Mouse (Mus musculus) midbrain, embryonic 15.5 days (tissue): Measurements from ENCODE around the gene Spata31d1a. TPM values are rescaled to one million over a fixed set of nuclear protein-coding genes. Genes with fewer than 3 reads are reported as not detected.
"Not testable (repeated sequence)": the region's sequence is repeated elsewhere in the genome, so short reads cannot be mapped to it uniquely, and the experiment has no call there.

ENCODE experiments used
- ATAC-seq: fragments of 200-750 bp; cut with Nextera tagmentation; replicated peaks from 2 replicates; pipeline ENCODE4 v1.8.0; 2017; ENCODE audit warnings: moderate TSS enrichment
- H3K27ac ChIP-seq: fragments of 300-500 bp; sonication (generic); 2 replicates; pipeline ENCODE4 v1.5.1; 2015; ENCODE audit warnings: mild to moderate bottlenecking, inconsistent platforms
- H3K27me3 ChIP-seq: fragments of 300-500 bp; sonication (generic); replicated peaks from 2 replicates; pipeline ENCODE4 v1.6.1; 2015; ENCODE audit warnings: inconsistent platforms
- H3K36me3 ChIP-seq: fragments of 300-500 bp; sonication (generic); replicated peaks from 2 replicates; pipeline ENCODE4 v1.6.1; 2015; ENCODE audit warnings: inconsistent platforms
- H3K4me1 ChIP-seq: fragments of 300-500 bp; sonication (generic); 2 replicates; pipeline ENCODE4 v1.6.1; 2015; ENCODE audit warnings: inconsistent platforms
- H3K4me2 ChIP-seq: fragments of 300-500 bp; sonication (generic); 2 replicates; pipeline ENCODE4 v1.6.1; 2015; ENCODE audit warnings: inconsistent platforms, mild to moderate bottlenecking, moderate library complexity
- H3K4me3 ChIP-seq: fragments of 300-500 bp; sonication (generic); 2 replicates; pipeline ENCODE4 v1.5.1; 2015; ENCODE audit warnings: mild to moderate bottlenecking, inconsistent platforms
- H3K9ac ChIP-seq: fragments of 300-500 bp; sonication (generic); 2 replicates; pipeline ENCODE4 v1.6.1; 2015; ENCODE audit warnings: mild to moderate bottlenecking, inconsistent platforms
- H3K9me3 ChIP-seq: fragments of 300-500 bp; sonication (generic); 2 replicates; pipeline ENCODE4 v1.6.1; 2016; ENCODE audit warnings: inconsistent platforms
- WGBS: fragments of 180-500 bp; shearing (Covaris S2); methylation state at CpG from one replicate; pipeline ENCODE4 v1.1.7; 2015; ENCODE audit warnings: mixed read lengths; 5-methylcytosine and 5-hydroxymethylcytosine counted together
- polyA plus RNA-seq: library from polyadenylated mRNA; unstranded; fragments of >200 nt; fragmentation: Nextera tagmentation; extraction: Ambion mirVana; gene quantifications from 2 replicates; pipeline ENCODE4 v1.2.1, GENCODE M21; 2015

Gene Spata31d1a
- polyA plus RNA-seq, 1 experiment from 2014 or later, result 0.26 TPM

- no peak within 1 kb of the TSS for H3K4me3 ChIP-seq
- no peaks in the 10 kb centered on the region for H3K27me3 ChIP-seq
- no peaks in the 10 kb centered on the region for H3K4me1 ChIP-seq
- H3K4me2 ChIP-seq, result no peak within 1 kb of the TSS
- H3K27ac ChIP-seq, result no peak within 1 kb of the TSS
- 56% methylated on average over 7 of the region's 7 CpGs for WGBS
- ATAC-seq, result no peak
- no peaks in the 10 kb centered on the region for H3K9me3 ChIP-seq
- no peaks in the 10 kb centered on the region for H3K36me3 ChIP-seq
- no peak within 1 kb of the TSS for H3K9ac ChIP-seq
These were observed 21.5 kb upstream of the Spata31d1a start, which contains the start of gene Spata31d1d for GRCm38 (mm10) chr13:59731652-59732051. Spata31d1d (minus strand) TSS chr13:59731752.

GRCm38 (mm10) chr13:59728378-59729093 lies 18.4 kb upstream of the Spata31d1a start:
- Histone ChIP-seq H3K36me3 (no peaks in the 10 kb centered on the region), H3K4me1 (0 out of 2 replicates have a peak, but pooled peaks cover 4% of the 10 kb centered on the region), H3K27me3 (no peaks in the 10 kb centered on the region), H3K9me3 (no peaks in the 10 kb centered on the region), H3K4me2 (no peak overlapping the region), H3K9ac (no peak overlapping the region), H3K4me3 (no peak overlapping the region), H3K27ac (no peak overlapping the region)
- ATAC-seq, result peak; percentile 84
- 34% methylated on average over 7 of the region's 7 CpGs for WGBS

GRCm38 (mm10) chr13:59726139-59726867 lies 16.2 kb upstream of the Spata31d1a start:
- no peak for ATAC-seq
- Histone ChIP-seq H3K9ac (no peak overlapping the region), H3K4me3 (peak overlapping the region; percentile 19; the same call in 1 of the 2 replicates), H3K27me3 (no peaks in the 10 kb centered on the region), H3K4me1 (0 out of 2 replicates have a peak, but pooled peaks cover 4% of the 10 kb centered on the region), H3K27ac (no peak overlapping the region), H3K9me3 (no peaks in the 10 kb centered on the region), H3K4me2 (peak overlapping the region; percentile 39), H3K36me3 (no peaks in the 10 kb centered on the region)
- WGBS, result 37% methylated on average over 29 of the region's 29 CpGs

- ATAC-seq, H3K4me1 ChIP-seq, H3K4me3 ChIP-seq, H3K9ac ChIP-seq, H3K36me3 ChIP-seq, H3K4me2 ChIP-seq, H3K27me3 ChIP-seq, H3K9me3 ChIP-seq, H3K27ac ChIP-seq: not testable (repeated sequence)
- 78% methylated on average over 1 of the region's 1 CpGs for WGBS
These were observed 12.0 kb upstream of the Spata31d1a start for GRCm38 (mm10) chr13:59722089-59722488.

GRCm38 (mm10) chr13:59719475-59719874 lies 9.3 kb upstream of the Spata31d1a start:
- Histone ChIP-seq H3K4me2 (no peak overlapping the region), H3K27me3 (no peaks in the 10 kb centered on the region), H3K36me3 (no peaks in the 10 kb centered on the region), H3K4me3 (no peak overlapping the region), H3K9me3 (no peaks in the 10 kb centered on the region), H3K4me1 (no peaks in the 10 kb centered on the region), H3K9ac (no peak overlapping the region), H3K27ac (no peak overlapping the region)
- 82% methylated on average over 1 of the region's 1 CpGs for WGBS
- ATAC-seq, result no peak

DNA sequence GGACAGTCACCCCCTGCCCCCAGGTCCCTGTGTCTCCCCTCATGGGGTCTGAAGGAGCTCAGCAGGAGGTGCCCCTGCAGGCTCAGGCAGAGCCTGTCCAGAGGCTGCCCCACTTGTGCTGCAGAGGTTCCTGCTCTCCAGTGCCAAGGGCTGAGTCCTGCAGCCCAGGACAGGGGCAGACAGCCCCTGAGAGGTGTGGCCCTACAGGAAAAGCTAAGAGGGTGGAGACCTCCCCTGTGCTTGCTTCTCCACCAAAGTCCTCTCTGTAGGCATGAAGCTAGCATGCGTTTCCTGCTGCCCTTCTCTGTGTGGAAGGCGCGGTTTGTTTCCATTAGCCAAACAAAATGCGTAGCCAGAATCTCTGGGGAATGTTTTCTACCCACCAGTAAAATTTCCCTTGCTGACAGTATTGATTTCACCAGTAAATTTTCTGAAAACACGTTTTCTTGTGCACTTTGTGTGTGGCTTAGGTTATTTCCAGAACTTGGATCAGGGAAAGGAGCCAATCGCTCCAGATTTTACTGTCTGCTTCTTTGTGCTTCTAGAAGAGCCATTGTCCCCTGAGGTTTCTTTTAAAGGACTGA lies 8.8 kb upstream of the Spata31d1a start:
- WGBS, result 47% methylated on average over 6 of the region's 6 CpGs
- not testable (repeated sequence) for H3K4me2 ChIP-seq, H3K36me3 ChIP-seq, H3K27me3 ChIP-seq, H3K9me3 ChIP-seq, ATAC-seq, H3K4me1 ChIP-seq, H3K9ac ChIP-seq, H3K4me3 ChIP-seq, H3K27ac ChIP-seq

GRCm38 (mm10) chr13:59713710-59714109 lies 3.6 kb upstream of the Spata31d1a start:
- Histone ChIP-seq H3K27ac (no peak overlapping the region), H3K9me3 (no peaks in the 10 kb centered on the region), H3K36me3 (no peaks in the 10 kb centered on the region), H3K4me3 (no peak overlapping the region), H3K9ac (no peak overlapping the region), H3K4me2 (no peak overlapping the region), H3K4me1 (no peaks in the 10 kb centered on the region), H3K27me3 (no peaks in the 10 kb centered on the region)
- 49% methylated on average over 3 of the region's 3 CpGs for WGBS
- ATAC-seq, result no peak

- 77% methylated on average over 3 of the region's 3 CpGs for WGBS
- H3K4me2 ChIP-seq, H3K9ac ChIP-seq, H3K9me3 ChIP-seq, H3K27me3 ChIP-seq, ATAC-seq, H3K4me1 ChIP-seq, H3K27ac ChIP-seq, H3K36me3 ChIP-seq, H3K4me3 ChIP-seq: not testable (repeated sequence)
These were observed 1.9 kb upstream of the Spata31d1a start, which contains the start of gene Spata31d1b for GRCm38 (mm10) chr13:59711984-59712383. Spata31d1b (plus strand) TSS chr13:59712284.

- H3K27me3 ChIP-seq, result no peaks in the 10 kb centered on the region
- H3K9me3 ChIP-seq, result no peaks in the 10 kb centered on the region
- no peak overlapping the region for H3K9ac ChIP-seq
- ATAC-seq, result no peak; the same call in 1 of the 2 replicates
- WGBS, result 43% methylated on average over 12 of the region's 12 CpGs
- H3K27ac ChIP-seq, result no peak overlapping the region
- peaks cover 4% of the 10 kb centered on the region; the same call in 1 of the 2 replicates for H3K4me1 ChIP-seq
- no peak overlapping the region for H3K4me3 ChIP-seq
- H3K36me3 ChIP-seq, result no peaks in the 10 kb centered on the region
- no peak overlapping the region for H3K4me2 ChIP-seq
These were observed 5.6 kb downstream of the Spata31d1a start for GRCm38 (mm10) chr13:59704562-59704961.

DNA sequence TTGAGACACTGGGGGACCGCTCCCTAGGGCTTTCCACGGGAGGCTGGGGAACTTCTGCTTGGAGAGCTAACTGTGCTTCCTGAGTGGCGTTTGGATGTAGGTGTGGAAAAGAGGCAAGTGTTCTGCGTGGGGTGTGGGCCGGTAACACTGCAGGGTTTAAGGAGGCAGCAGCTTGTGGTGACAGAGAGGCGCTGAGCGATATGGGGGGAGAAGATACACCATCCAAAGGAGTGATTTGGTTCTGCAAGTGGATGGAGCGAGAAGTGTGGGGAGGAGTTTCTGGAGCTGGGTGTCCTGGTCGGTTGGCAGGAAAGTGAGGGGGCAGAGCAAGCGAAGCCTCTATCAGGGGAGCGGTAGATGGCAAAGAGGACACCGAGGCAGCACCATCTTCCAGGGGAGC lies 6.6 kb downstream of the Spata31d1a start:
- no peak overlapping the region for H3K9ac ChIP-seq
- no peaks in the 10 kb centered on the region for H3K27me3 ChIP-seq
- H3K36me3 ChIP-seq, result no peaks in the 10 kb centered on the region
- H3K4me2 ChIP-seq, result no peak overlapping the region
- no peak for ATAC-seq
- H3K27ac ChIP-seq, result no peak overlapping the region
- no peak overlapping the region for H3K4me3 ChIP-seq
- no peaks in the 10 kb centered on the region for H3K9me3 ChIP-seq
- WGBS, result 89% methylated on average over 12 of the region's 12 CpGs
- peaks cover 4% of the 10 kb centered on the region; the same call in 1 of the 2 replicates for H3K4me1 ChIP-seq

GRCm38 (mm10) chr13:59700137-59700536 lies 10.0 kb downstream of the Spata31d1a start:
- not testable (repeated sequence) for H3K9me3 ChIP-seq, H3K9ac ChIP-seq, H3K4me2 ChIP-seq, H3K4me1 ChIP-seq, H3K36me3 ChIP-seq, H3K27me3 ChIP-seq, ATAC-seq, H3K27ac ChIP-seq, H3K4me3 ChIP-seq
- WGBS, result 52% methylated on average over 1 of the region's 1 CpGs

DNA sequence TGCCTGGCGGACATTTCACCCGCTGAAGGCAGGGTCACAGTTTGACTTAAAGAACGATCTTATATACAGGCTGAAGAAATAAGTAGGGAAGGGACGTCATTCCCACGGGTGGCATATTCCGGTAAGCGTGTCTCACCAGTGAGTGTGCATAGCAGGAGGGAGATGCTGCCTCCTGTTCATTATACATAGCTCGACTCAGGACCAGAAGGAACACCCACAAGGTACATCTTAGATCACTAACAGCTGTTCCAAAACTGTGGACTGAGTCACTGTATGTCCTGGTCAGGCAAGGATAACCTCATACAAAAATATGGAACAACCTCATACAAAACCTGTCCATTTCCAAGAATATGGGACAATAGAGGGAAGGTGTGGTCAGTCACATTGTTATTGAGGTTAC lies 11.0 kb downstream of the Spata31d1a start:
- Histone ChIP-seq H3K4me1 (no peaks in the 10 kb centered on the region), H3K9ac (no peak overlapping the region), H3K4me3 (no peak overlapping the region), H3K27me3 (no peaks in the 10 kb centered on the region), H3K36me3 (no peaks in the 10 kb centered on the region), H3K27ac (no peak overlapping the region), H3K9me3 (no peaks in the 10 kb centered on the region), H3K4me2 (no peak overlapping the region)
- ATAC-seq, result no peak
- 92% methylated on average over 8 of the region's 8 CpGs for WGBS
